Mouse (Mus musculus) liver, postnatal 0 days (tissue): ENCODE results near the gene Popdc2. TPM values are rescaled to one million over a fixed set of nuclear protein-coding genes. Genes with fewer than 3 reads are reported as not detected.

Experiments
- ATAC-seq: fragments of 200-750 bp; cut with Nextera tagmentation; 2 replicates; pipeline ENCODE4 v1.8.0; 2017; ENCODE audit warnings: mild to moderate bottlenecking, moderate library complexity
- DNase-seq: peaks from one replicate; pipeline ENCODE4 v3.0.0-alpha.2; 2016
- H3K27ac ChIP-seq: fragments of 300-500 bp; sonication (generic); 2 replicates; pipeline ENCODE4 v1.5.1; 2014; ENCODE audit warnings: antibody characterized with exemption, moderate library complexity, mild to moderate bottlenecking, low read depth
- H3K27me3 ChIP-seq: fragments of 300-500 bp; sonication (generic); 2 replicates; pipeline ENCODE4 v1.6.1; 2014; ENCODE audit warnings: low read length, control low read depth, mixed read lengths; ENCODE audit not compliant: insufficient read depth
- H3K36me3 ChIP-seq: fragments of 300-500 bp; sonication (generic); replicated peaks from 2 replicates; pipeline ENCODE4 v1.6.1; 2014; ENCODE audit warnings: mild to moderate bottlenecking, control low read depth, low read length, moderate library complexity, mixed read lengths; ENCODE audit not compliant: insufficient read depth
- H3K4me1 ChIP-seq: fragments of 300-500 bp; sonication (generic); 2 replicates; pipeline ENCODE4 v1.6.1; 2014; ENCODE audit warnings: antibody characterized with exemption, mild to moderate bottlenecking, control low read depth; ENCODE audit not compliant: insufficient read depth
- H3K4me2 ChIP-seq: fragments of 300-500 bp; sonication (generic); 2 replicates; pipeline ENCODE4 v1.6.1; 2014; ENCODE audit warnings: low read depth, mild to moderate bottlenecking, low read length, moderate library complexity, mixed read lengths
- H3K4me3 ChIP-seq: fragments of 300-500 bp; sonication (generic); 2 replicates; pipeline ENCODE4 v1.5.1; 2014; ENCODE audit warnings: low read depth, low read length
- H3K9ac ChIP-seq: fragments of 300-500 bp; sonication (generic); replicated peaks from 2 replicates; pipeline ENCODE4 v1.6.1; 2014; ENCODE audit warnings: mild to moderate bottlenecking, moderate library complexity
- H3K9me3 ChIP-seq: fragments of 300-500 bp; sonication (generic); 2 replicates; pipeline ENCODE4 v1.6.1; 2016; ENCODE audit warnings: mild to moderate bottlenecking, control low read depth, low read length, mixed read lengths
- CTCF ChIP-seq: sonication (generic); IDR thresholded peaks from 2 replicates; pipeline ENCODE4 v1.5.1; 2016; ENCODE audit warnings: antibody characterized with exemption, low read depth
- EP300 ChIP-seq: IDR thresholded peaks from 2 replicates; pipeline ENCODE4 v1.6.1; 2016; ENCODE audit warnings: antibody characterized with exemption, low read depth, mild to moderate bottlenecking
- WGBS: fragments of 180-500 bp; shearing (Covaris S2); extraction: QIAGEN DNeasy Blood & Tissue Kit; methylation state at CpG from one replicate; pipeline ENCODE4 v1.1.7; 2014; ENCODE audit not compliant: insufficient replicate concordance; 5-methylcytosine and 5-hydroxymethylcytosine counted together
- polyA plus RNA-seq: library from polyadenylated mRNA; unstranded; fragments of >200 nt; fragmentation: Nextera tagmentation; extraction: Ambion mirVana; gene quantifications from 2 replicates; pipeline ENCODE4 v1.2.1, GENCODE M21; 2015

Popdc2 gene
- polyA plus RNA-seq, 1 experiment from 2014 or later = 12.6 TPM

DNA sequence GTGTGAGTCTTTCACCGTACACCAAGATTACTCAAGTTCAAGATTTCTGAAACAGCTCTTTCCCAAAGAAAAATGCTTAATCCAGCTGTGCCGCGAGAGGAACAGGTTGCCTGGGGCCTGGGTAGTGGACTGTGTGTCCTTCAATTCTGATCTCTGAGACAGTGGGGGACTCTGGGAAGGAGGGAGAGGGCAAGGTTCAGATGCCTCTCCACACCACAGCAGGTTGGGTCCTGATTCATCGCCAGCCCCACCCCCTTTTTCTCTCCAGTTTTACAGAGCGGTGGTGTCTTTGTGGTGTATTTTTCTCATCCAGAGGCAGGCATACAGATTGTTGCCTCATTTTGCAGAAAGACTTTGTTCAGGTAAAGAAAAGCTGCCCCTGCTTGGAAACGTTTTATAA lies 36.3 kb downstream of the Popdc2 start:
- WGBS = 73% methylated on average over 6 of the region's 6 CpGs
- H3K9ac ChIP-seq = no peak overlapping the region
- no peaks in the 10 kb centered on the region for H3K9me3 ChIP-seq
- DNase-seq (no peak), ATAC-seq (no peak)
- no peak overlapping the region for H3K4me3 ChIP-seq
- no peak overlapping the region for H3K4me2 ChIP-seq
- H3K36me3 ChIP-seq = no peaks in the 10 kb centered on the region
- H3K27ac ChIP-seq = peak overlapping the region; percentile 88
- no peaks in the 10 kb centered on the region for H3K27me3 ChIP-seq
- H3K4me1 ChIP-seq = peaks cover 42% of the 10 kb centered on the region
- no peak for TF ChIP-seq CTCF
- no peak for TF ChIP-seq EP300

DNA sequence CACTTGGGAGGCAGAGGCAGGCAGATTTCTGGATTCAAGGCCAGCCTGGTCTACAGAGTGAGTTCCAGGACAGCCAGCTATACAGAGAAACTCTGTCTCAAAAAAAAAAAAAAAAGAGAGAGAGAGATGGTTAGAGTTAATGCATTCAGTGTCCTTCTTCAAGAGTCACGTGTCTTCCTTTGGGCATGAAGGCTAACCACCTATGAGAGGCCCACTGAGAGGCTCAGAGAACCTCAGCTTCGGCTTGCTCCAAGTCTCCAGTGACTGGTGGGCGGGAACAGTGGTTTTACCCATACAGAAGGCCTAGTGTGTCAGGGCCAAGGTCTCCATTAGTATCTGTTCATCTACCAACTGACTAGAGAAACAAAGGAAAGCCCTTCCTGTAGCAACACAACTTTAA lies 37.1 kb downstream of the Popdc2 start:
- H3K27ac ChIP-seq = peak overlapping the region; percentile 88
- H3K9me3 ChIP-seq = no peaks in the 10 kb centered on the region
- no peak for TF ChIP-seq EP300
- TF ChIP-seq CTCF = no peak
- H3K4me2 ChIP-seq = peak overlapping the region; percentile 64; the same call in 1 of the 2 replicates
- H3K4me1 ChIP-seq = peaks cover 41% of the 10 kb centered on the region
- H3K36me3 ChIP-seq = no peaks in the 10 kb centered on the region
- DNase-seq (no peak), ATAC-seq (peak; percentile 25)
- 33% methylated on average over 3 of the region's 3 CpGs for WGBS
- no peak overlapping the region for H3K4me3 ChIP-seq
- 0 out of 2 replicates have a peak overlapping the region, but pooled peaks have one; percentile 6 for H3K9ac ChIP-seq
- no peaks in the 10 kb centered on the region for H3K27me3 ChIP-seq

DNA sequence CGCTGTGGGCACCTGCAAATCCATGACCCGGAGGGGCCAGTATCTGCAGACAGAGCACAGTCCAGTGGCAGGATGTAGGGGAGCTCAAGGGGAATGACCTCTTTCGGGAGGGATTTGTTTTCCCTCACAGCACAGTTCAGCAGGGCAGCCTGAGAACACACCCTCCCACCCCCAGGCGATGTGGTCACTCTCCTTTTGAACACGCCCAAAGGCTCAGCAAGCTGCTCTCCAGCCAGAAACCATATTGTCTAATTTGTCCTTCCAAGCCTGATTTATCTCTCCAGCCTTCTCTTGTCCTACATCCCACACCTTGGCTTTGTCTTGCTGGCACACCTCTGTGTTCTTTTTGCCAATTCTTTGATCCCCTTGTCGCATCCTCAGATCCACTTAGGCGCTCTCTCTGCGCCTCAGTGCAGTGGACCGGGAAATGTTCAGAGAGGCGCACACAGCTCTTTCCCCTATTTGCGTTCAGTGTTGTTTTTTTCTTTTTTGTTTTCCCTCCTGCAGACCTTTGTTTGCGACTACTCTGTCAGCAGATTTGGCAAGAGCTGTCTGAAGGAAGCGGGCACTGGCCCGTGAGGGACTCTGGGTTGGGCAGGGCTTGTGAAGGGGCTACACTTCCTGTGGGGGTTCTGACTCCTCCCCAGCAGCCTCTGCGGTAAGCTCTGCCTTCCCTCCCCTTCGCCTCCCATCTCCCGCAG lies 37.7 kb downstream of the Popdc2 start:
- Histone ChIP-seq H3K9ac (peak overlapping the region; percentile 62), H3K27ac (peak overlapping the region; percentile 88), H3K4me2 (peak overlapping the region; percentile 64), H3K36me3 (no peaks in the 10 kb centered on the region), H3K9me3 (no peaks in the 10 kb centered on the region), H3K27me3 (no peaks in the 10 kb centered on the region), H3K4me1 (peaks cover 35% of the 10 kb centered on the region), H3K4me3 (no peak overlapping the region)
- 14% methylated on average over 17 of the region's 17 CpGs for WGBS
- TF ChIP-seq EP300 (peak; percentile 57), CTCF (no peak)
- ATAC-seq (peak; percentile 92), DNase-seq (peak; percentile 72)

GRCm38 (mm10) chr16:38400311-38400960 lies 38.4 kb downstream of the Popdc2 start:
- Histone ChIP-seq H3K9me3 (no peaks in the 10 kb centered on the region), H3K9ac (peak overlapping the region; percentile 62; the same call in 1 of the 2 replicates), H3K4me1 (peaks cover 33% of the 10 kb centered on the region), H3K4me3 (no peak overlapping the region), H3K36me3 (0 out of 2 replicates have a peak, but pooled peaks cover 2% of the 10 kb centered on the region), H3K4me2 (peak overlapping the region; percentile 64), H3K27ac (peak overlapping the region; percentile 88), H3K27me3 (no peaks in the 10 kb centered on the region)
- DNase-seq = no peak
- WGBS = 79% methylated on average over 9 of the region's 9 CpGs
- TF ChIP-seq CTCF = no peak
- no peak for TF ChIP-seq EP300
- ATAC-seq = no peak

- Histone ChIP-seq H3K4me2 (no peak overlapping the region), H3K9me3 (no peaks in the 10 kb centered on the region), H3K36me3 (0 out of 2 replicates have a peak, but pooled peaks cover 4% of the 10 kb centered on the region), H3K9ac (no peak overlapping the region), H3K4me1 (peaks cover 33% of the 10 kb centered on the region), H3K27me3 (no peaks in the 10 kb centered on the region), H3K4me3 (no peak overlapping the region), H3K27ac (no peak overlapping the region)
- ATAC-seq (no peak), DNase-seq (no peak)
- TF ChIP-seq CTCF (no peak), EP300 (no peak)
- 76% methylated on average over 6 of the region's 6 CpGs for WGBS
Observed at GRCm38 (mm10) chr16:38401468-38401867, 39.5 kb downstream of the Popdc2 start.

DNA sequence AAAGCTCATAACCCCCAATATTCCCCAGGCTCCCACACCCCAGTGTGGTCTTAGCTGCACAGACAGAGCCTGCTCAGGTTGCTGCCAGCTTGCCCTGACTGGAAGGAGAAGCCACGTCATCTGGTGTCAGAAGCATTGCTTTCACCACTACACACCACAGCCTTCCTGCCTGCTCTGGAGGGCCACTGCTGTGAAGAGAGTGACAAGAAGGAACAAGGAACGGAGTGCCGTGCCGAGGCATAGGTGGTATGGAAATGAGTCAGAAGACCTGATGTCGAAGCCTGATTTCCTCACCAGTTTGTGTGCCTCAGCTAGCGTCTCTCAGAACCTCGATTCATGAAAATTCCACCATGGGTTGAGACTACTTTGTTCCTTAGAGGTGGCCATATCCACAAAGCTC lies 41.6 kb downstream of the Popdc2 start:
- 39% methylated on average over 7 of the region's 7 CpGs for WGBS
- DNase-seq (peak; percentile 46), ATAC-seq (no peak)
- H3K27ac ChIP-seq = no peak overlapping the region
- TF ChIP-seq EP300 = no peak
- TF ChIP-seq CTCF = no peak
- H3K36me3 ChIP-seq = 0 out of 2 replicates have a peak, but pooled peaks cover 4% of the 10 kb centered on the region
- H3K4me2 ChIP-seq = no peak overlapping the region
- no peaks in the 10 kb centered on the region for H3K9me3 ChIP-seq
- H3K4me1 ChIP-seq = peaks cover 26% of the 10 kb centered on the region
- no peaks in the 10 kb centered on the region for H3K27me3 ChIP-seq
- no peak overlapping the region for H3K9ac ChIP-seq
- H3K4me3 ChIP-seq = no peak overlapping the region
